In the genomic region with DNA sequence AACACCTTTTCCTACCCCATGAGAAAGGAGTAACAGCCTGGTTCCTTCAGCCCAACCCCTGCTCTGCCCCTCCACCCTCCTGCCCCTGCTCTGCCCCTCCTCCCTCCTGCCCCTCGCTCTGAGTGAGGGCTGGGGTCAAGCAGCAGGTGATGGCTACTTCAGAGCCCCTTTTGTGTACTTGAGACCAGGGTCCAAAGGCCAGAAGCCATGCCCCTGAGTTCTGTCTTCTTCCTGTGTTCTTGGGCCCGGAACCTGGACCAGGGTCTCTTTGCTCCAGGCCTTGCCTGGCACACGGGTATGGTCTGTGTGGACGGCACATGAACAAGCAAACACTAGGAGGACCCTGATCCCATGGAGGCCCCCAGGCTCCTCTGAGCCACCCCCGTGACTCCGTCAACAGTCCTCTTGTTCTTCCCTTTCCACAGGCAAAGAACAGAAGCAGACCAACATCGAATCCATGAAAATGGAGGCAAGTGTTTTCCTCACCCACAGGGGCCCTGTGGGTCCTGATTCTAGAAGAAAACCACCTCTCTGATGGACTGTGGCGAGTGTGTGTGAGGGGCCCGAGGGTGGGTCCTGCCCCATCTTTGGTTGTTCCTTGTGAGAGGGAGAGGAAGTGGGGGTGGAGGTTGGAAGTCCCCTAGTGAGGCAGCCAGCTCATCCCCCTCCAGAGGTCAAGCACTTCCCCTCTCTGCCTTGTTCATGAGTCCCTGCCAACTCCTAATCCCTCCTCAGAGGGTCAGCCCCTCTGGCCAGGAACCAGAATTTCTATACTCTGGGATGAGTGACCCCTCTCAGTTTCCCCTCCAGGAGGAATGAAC, we compare ENCODE assay signal across 7 mouse cellular contexts.
DNase-seq lines count a peak whose midpoint lies in the region; ATAC-seq and TF ChIP-seq lines count a peak whose summit lies in the region.

No protein-coding gene starts in this region.

- no peak for TF ChIP-seq POLR2A in kidney, adult 2 months (IDR thresholded peaks at IDR 0.05; ENCODE audit: low read depth, low read length)

- peaks cover 30% of the 10 kb centered on the region for H3K4me1 ChIP-seq in kidney, embryonic 16.5 days (ENCODE audit: insufficient read depth, low read length)
- peaks cover 36% of the 10 kb centered on the region for H3K4me1 ChIP-seq in kidney, adult 2 months (ENCODE audit: control insufficient read depth, insufficient read depth, low read length)

- no peak overlapping the region for H3K4me3 ChIP-seq in kidney, embryonic 16.5 days (ENCODE audit: low read length)
- H3K4me3 ChIP-seq in kidney, adult 2 months (ENCODE audit: insufficient read depth, low read depth, low read length): no peak overlapping the region

- H3K36me3 ChIP-seq in kidney, embryonic 16.5 days (ENCODE audit: insufficient read depth, low read length): peaks cover 31% of the 10 kb centered on the region
- H3K36me3 ChIP-seq in kidney, adult 2 months (ENCODE audit: control insufficient read depth, insufficient read depth, low read length): no peaks in the 10 kb centered on the region; the same call in 1 of the 2 replicates

- ATAC-seq in kidney, embryonic 16.5 days (ENCODE audit: low FRiP score, low TSS enrichment): no peak

- H3K27me3 ChIP-seq in kidney, embryonic 16.5 days (ENCODE audit: insufficient read depth, low read length): no peaks in the 10 kb centered on the region
- H3K27me3 ChIP-seq in kidney, adult 2 months (replicated peaks; ENCODE audit: control insufficient read depth, insufficient read depth, low read length): no peaks in the 10 kb centered on the region

- H3K27ac ChIP-seq in kidney, embryonic 16.5 days (ENCODE audit: low read length): no peak overlapping the region; the same call in 1 of the 2 replicates
- peak overlapping the region; percentile 10; the same call in 1 of the 2 replicates for H3K27ac ChIP-seq in kidney, adult 2 months (ENCODE audit: insufficient read depth, low read depth, low read length)

- no peak overlapping the region for H3K4me2 ChIP-seq in kidney, embryonic 16.5 days (replicated peaks; ENCODE audit: low read depth, low read length)

- TF ChIP-seq CTCF in kidney, adult 2 months (conservative IDR thresholded peaks at IDR 0.05; ENCODE audit: insufficient read depth, insufficient read length, low read depth, low read length): no peak

- H3K9ac ChIP-seq in kidney, embryonic 16.5 days (replicated peaks; ENCODE audit: low read length): no peak overlapping the region

- peak; percentile 69 for DNase-seq in kidney, adult 11 months
- DNase-seq in thymus, postnatal 4 days: peak; percentile 42
- no peak for DNase-seq in thymus, adult 18-20 months
- peak; percentile 76 for DNase-seq in kidney, adult 2 months
- DNase-seq in urinary bladder, postnatal 36 days (ENCODE audit: low spot score in 2 of 2): no peak
- DNase-seq in cerebellum, adult 9-11 months: no peak

- 72% methylated on average over 9 of the region's 9 CpGs for WGBS in kidney, embryonic 16.5 days
- whole genome bisulfite sequencing in kidney, adult 2 months: 58% methylated on average over 9 of the region's 9 CpGs

- no peaks in the 10 kb centered on the region for H3K9me3 ChIP-seq in kidney, embryonic 16.5 days (ENCODE audit: low read length)

Comparison
In these comparisons a context has a peak if more than half of its experiments do, and no peak if none do; other contexts are left out.
1. DNase-seq: peak in kidney, adult 11 months (single experiment), thymus, postnatal 4 days (single experiment) and kidney, adult 2 months (single experiment); none in thymus, adult 18-20 months (0 of 2), urinary bladder, postnatal 36 days (0 of 2) and cerebellum, adult 9-11 months (single experiment).